Mouse (Mus musculus) T-helper 17 cell (primary cell): ENCODE measurements around the gene Ivd.

Source experiments
- in situ Hi-C, 2 experiments: fragments of 300-600 bp; cut with MboI, MseI; formaldehyde crosslinking; loops; 1 replicate in 1 of 2; 2 replicates in 1 of 2; pipeline ENCODE4 v1.15.1; 2025; ENCODE audit warnings: high pct_unique_total_duplicates in 2 of 2

Gene Ivd

DNA sequence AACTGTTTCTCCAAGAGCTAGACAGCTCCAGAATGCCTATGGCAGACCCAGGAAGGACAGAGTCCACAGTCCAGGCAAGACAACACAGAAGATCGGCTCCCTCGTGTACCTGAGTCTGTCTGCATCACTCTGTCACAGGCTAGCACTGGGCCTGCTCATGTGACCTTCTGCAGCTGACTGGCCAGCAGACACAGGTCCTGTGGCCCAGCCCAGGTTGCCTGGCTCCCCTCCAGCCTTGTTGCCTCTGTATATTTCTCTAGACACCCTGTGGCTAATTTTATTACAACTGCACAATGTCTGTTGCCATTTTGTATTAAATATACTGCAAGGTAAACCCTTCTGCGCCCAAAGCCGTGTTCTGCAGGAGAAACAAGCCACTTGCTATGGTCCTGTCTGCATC, 19.3 kb downstream of the Ivd start:
- in situ Hi-C loops, result loop anchor here in 1 of 2 experiments (5.0 kb wide), 2 partner anchors 89 to 164 kb away; no protein-coding TSS in a partner anchor

DNA sequence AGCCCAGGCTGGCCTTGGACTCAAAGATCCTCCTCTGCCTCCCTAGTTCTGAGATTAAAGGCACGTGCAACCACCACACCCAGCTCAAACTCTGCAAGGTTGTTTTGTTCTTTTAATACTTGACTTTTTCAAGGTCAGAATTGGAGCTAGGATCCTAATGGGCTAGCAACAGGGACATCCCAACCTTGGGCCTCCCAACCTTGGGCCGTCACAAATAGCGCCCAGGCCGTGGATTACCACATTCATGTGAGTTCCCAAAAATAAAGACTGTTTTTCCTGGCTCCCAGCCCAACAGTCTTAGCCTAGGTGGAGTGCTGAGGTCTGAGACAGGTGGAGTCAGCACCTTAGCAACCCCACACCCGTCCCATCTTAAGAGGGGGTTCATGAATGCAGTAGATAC, 20.2 kb downstream of the Ivd start:
- in situ Hi-C loops, result loop anchor here in 1 of 2 experiments (5.0 kb wide), 2 partner anchors 90 to 165 kb away; no protein-coding TSS in a partner anchor

GRCm38 (mm10) chr2:118882840-118883679, 21.3 kb downstream of the Ivd start:
- in situ Hi-C loops, result loop anchor here in 1 of 2 experiments (5.0 kb wide), 2 partner anchors 91 to 166 kb away; no protein-coding TSS in a partner anchor

DNA sequence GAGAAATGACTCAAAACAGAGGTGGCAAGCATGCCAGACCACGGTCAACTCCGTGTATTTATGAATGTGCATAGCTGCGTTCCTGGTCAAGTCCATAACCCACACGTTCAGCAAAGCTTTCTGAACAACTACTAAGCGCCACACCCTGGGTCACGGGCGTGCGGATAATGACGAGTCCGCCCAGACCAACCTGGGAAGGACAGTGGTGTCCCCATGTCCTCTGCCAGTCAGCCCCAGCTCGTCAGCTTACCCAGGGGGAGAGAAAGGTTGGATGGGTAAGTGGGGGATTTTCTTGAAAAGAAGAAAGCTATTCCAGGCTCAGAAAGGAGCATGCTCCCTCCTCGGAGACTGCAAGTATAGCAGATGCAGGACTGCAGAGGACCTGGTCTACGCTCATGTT, 25.7 kb downstream of the Ivd start:
- in situ Hi-C loops, result no loop called here

- in situ Hi-C loops, result no loop called here
These were observed 26.2 kb downstream of the Ivd start for GRCm38 (mm10) chr2:118887845-118888548.

GRCm38 (mm10) chr2:118891173-118891572, 29.4 kb downstream of the Ivd start:
- in situ Hi-C loops, result no loop called here

DNA sequence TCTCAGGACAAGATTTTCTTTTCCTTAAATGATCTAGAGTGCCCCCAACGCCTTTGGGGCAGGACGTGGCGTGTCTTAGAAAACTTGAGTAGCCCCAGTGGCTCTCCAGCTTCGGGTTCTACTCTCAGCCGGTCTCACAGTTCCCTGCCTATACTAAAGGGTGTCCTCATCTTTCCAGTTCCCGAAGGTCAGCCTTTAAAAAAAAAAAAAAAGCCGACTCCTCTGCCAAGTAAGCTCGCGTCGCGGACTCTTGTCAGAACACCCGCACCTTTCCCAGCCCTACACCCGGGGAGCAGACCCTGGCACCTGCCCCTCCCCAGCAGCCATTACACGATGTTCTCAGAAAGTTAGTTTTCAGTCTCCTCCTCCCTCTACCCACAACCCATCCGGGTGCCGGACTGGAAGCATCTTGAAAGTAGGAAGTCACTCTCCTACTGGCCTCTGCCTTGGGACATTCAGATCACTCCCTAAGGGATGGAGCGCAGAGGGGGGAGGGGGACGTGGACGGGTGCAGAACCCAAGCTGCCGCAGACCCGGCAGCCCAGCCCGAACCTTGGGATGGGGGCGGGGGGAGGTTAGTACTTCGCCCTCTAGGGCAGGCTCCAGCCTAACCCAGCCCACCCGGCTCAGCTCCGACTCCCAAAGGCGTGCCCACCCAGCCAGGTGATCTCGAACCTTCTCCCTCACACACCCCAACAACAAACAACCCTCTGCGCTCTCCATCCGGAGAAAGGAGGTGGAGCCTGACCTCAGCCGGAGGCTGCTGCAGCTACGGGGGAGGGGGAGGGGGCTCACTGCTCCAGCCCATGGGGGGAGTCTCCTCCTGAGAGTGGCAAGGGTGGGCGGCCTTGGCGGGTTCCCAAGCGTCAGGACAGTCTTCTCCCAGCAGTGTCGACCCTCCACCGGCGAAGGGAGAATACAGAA, 34.5 kb downstream of the Ivd start:
- in situ Hi-C loops, result no loop called here

GRCm38 (mm10) chr2:118896914-118897291, 35.1 kb downstream of the Ivd start:
- in situ Hi-C loops, result no loop called here

DNA sequence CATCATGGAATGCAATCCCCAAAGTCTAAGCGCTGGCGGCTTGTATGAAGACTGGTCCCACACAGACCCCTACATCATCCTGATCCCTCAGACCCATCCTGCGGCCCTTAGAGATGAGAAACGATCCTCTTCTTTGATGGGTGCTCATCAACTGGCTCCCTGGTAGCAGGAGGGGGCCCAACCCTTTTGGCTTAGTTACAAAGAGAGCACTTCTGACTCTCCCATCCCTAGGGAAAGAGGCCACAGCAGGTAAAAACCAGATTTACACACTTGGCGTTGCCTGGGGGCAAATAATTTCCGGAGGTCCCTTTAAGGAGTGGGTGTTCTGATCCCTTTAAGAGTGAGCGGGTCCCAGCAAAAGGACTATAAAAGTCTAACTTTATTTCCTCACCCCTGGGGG, 35.6 kb downstream of the Ivd start:
- in situ Hi-C loops, result no loop called here

DNA sequence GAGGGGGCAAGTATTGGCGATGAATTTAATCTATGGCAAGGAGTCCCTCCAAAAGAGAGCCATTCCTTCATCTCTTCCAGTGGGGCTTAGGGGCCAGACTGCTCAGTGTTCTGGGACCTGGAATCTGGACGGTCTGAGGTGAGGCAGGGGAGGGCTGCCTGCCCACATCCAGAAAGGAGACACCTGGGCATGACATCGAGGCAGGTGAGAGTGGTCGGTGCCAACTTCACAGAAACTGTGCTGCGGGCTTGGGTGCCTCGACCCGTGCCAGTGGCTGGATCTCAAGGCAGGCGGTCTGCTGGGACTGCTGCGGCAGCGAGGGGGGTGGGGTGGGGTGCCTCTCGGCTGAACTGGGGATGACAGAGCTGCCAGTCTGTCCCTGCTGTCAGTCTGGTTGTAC, 36.1 kb downstream of the Ivd start:
- in situ Hi-C loops, result no loop called here

GRCm38 (mm10) chr2:118898771-118899170, 37.0 kb downstream of the Ivd start:
- in situ Hi-C loops, result no loop called here

DNA sequence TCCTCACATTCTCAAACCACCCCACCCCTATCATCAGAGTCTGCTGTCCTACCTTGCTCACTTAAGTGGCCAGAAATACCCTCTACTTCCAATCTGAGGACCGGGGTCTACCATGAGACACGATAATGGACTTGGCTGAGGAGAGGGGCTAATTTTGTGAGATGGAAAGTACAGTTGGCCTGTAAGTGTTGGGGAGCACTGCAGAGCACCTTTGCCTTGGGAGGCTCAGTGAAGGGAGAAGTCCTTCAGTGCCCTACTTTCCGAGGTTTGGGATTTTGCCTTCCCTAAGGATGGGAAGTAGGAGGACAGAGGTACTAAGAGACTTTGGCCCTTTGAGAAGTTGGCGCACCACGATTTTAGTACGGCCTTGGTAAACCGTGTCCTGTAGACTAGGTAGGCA, 37.6 kb downstream of the Ivd start:
- in situ Hi-C loops, result no loop called here

DNA sequence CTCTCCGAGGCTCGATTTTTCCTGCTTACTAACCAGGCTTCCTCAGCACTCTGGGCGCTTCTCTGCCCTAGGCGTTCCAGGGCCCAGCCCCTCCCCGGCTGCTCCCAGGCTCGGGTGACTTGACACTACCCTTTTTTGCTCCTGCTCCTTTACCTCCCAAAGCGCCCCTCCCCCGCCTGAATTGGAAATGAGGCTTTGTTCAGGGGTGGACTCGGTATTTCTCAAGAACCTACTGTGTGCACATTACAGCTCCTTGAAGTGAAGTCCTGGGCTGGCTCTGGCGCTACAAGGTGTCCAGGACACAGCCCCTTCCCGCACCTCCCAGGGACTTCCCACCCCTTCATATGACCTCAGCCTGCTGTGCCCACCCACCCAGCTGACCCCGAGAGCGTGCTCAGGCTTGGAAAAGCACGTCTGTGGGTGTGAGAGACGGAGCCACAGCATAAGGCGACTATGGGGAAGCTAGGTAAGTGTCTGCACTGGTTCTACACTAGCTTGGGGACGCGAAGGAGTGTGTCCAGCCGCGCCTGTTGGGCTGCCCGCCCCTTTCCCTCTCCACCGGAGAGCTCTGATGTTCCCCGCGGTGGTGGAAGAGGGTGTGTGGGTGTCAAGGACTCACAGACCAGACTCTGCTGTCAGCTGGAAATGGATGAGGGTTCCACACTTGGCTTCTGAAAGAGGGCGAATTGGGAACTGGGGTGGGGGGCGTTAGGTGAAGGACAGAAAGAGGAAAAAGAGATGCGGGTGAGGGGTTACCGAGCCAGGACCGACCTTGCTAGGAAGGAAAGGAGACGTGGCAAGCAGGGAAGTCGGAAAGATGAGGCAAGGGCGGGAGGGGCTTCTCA, 38.4 kb downstream of the Ivd start, which contains the start of gene Bahd1:
Gene Bahd1, plus strand, starts transcription at position 397 of the 845 bp plus-strand sequence.
- in situ Hi-C loops, result no loop called here

DNA sequence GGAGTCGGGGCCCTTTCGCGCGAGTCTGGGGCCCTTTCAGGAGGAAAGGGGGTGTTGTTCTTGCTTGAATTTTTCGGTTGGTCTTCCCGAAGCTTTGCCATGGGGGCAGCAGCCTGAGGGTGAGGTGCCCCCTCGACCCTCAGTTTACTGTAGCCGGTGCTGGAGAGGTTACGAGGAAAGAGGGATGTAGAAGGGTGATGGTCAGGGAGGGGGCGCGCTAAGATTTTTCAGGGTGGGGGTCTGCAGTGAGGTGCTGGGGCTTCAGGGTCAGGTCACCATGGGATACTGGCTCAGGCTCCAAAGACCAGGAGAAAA, 39.0 kb downstream of the Ivd start:
- in situ Hi-C loops, result no loop called here

- in situ Hi-C loops, result no loop called here
These were observed 39.6 kb downstream of the Ivd start for GRCm38 (mm10) chr2:118901175-118902031.

- in situ Hi-C loops, result no loop called here
These were observed 40.6 kb downstream of the Ivd start for GRCm38 (mm10) chr2:118902051-118903025.

DNA sequence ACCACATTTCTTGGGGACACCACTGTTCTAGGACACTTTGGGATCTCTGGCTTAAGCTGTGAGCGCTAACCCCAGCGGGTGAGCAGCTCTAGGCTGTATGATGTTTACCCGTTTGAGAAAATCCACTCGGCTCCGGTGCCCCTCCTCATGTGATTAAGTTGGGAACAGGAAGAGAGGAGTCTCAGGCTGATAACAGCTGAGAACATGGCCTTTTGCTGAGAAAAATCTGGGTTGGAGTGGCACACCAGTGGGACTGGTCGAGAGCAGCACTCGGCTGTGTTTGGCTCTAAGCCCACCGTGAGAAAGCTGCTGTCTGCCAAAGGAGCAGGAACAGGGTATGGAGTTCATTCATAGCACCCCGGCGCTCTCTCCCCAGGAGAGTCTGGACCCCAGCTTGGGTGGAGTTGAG, 41.6 kb downstream of the Ivd start:
- in situ Hi-C loops, result no loop called here

GRCm38 (mm10) chr2:118905433-118906117, 43.8 kb downstream of the Ivd start:
- in situ Hi-C loops, result loop anchor here in 1 of 2 experiments (5.0 kb wide), 1 partner anchor 72 kb away; no protein-coding TSS in a partner anchor
